Mouse (Mus musculus) lung, postnatal 10 days (tissue): ENCODE measurements around the gene Fbxw4.

Experiments used
- DNase-seq: peaks from one replicate; pipeline ENCODE4 v3.0.0; 2021

The Fbxw4 gene

DNA sequence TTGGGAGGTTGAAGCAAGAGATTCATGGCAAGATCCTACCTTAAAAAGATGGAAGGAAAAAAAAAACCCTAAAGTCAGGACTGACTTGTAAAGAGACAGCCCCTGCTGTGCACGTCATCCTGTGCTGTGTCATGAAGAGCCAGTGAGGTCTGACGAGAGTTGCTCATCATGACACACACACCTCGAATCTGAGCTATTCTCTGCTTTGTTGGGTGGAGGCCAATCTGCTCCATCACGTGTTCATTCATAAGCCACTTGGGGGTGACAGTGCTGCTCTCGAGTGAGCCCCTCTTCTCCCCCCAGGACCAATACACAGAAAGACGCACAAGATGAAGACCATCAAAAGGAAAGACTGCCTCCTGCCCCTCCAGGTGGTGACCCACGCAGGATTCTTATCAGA is 126.5 kb downstream of the Fbxw4 start:
- no peak for DNase-seq

DNA sequence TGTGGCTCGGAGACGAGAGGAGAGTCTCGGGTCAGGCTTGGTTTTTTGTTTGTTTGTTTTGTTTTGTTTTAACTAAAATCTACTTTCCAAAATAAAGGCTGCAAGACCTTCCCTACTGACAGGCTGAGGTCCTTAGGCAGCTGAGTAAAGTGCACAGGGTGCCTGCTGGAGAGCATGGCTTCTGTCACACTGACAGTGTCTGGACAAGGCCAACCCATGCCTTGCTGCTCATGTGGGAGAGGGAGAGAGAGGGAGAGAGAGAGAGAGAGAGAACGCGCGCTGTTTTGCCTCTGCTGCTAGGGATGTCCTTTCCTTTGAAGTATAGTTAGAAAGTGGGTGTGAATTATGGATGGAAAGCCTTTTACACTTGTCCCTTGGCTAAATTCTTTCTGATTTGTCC is 128.6 kb downstream of the Fbxw4 start:
- DNase-seq = no peak

DNA sequence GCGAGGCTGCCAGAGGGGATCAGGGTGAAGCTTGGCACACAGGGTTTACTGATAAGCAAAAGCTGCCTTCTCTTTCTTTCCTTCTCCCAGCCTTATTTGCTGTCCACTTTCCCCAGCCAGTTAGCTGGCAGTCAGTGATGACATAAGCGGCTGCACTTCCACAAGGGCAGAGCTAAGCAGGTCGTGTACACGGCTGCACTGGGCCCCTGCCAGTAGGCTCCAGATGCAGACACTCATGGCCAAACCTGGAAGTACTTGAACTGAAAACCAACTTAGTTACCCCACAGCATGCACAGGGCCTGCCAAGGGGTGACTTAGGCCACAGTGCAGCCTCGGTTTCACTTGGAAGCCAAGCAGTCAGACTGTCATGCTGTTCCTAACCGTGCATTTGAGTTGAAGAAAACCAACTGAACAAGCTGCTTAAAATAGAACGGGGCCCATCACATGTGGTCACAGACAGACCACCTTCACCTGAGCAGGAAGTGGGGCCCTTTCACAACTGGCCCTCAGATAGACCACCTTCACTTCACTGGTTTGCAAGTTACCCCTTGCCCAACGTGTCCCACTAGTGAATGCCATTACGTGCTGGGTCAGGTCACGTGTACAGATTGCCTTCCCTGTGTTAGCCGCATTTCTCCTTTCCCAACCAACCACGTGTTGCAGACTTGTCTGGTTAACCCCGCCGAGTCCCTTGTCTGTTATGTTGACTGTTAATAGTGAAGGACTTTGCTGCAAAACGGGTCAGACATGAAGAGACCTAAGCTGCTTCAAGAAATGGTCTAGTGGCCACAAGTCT is 129.7 kb downstream of the Fbxw4 start:
- DNase-seq = peak; percentile 67

DNA sequence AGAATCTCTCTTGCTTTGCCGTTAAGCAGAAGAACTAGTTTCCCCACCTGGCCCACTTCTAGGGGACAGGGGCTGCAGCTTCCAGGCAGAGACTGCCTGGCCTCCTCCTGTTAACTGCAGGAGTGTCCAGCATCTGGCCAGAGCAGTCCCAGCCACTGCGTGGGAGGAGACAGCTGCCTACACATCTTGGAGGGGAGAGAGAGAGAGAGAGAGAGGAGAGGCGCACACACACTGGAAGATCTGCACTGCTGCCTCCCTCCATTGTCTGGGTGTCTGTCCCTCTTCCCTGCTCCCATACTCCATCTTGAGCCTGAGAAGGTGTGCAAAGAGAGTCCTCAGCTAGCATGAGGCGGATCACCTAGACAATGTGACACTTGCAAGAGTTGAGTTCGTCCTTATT is 130.8 kb downstream of the Fbxw4 start:
- no peak for DNase-seq
